Mouse (Mus musculus) liver, adult 2 months (tissue): ENCODE measurements around the gene Mt3. TPM values are rescaled to one million over a fixed set of nuclear protein-coding genes. Genes with fewer than 3 reads are reported as not detected.
"Not testable (repeated sequence)": the region's sequence is repeated elsewhere in the genome, so short reads cannot be mapped to it uniquely, and the experiment has no call there.

ENCODE experiments used
- DNase-seq: peaks from one replicate; pipeline ENCODE4 v3.0.0-alpha.2; 2011; ENCODE audit warnings: low read depth, low spot score; ENCODE audit errors: extremely low read depth
- H3K27ac ChIP-seq: fragments of 200-500 bp; replicated peaks from 2 replicates; pipeline ENCODE4 v1.5.1; 2012; ENCODE audit warnings: low read depth, mild to moderate bottlenecking, control low read depth, inconsistent platforms, low read length; ENCODE audit not compliant: insufficient read depth
- H3K27me3 ChIP-seq: fragments of 200-500 bp; 2 replicates; pipeline ENCODE4 v1.6.1; 2012; ENCODE audit warnings: mild to moderate bottlenecking, moderate library complexity, low read length, inconsistent platforms; ENCODE audit not compliant: control insufficient read depth, insufficient read depth
- H3K36me3 ChIP-seq: fragments of 200-500 bp; 2 replicates; pipeline ENCODE4 v1.6.1; 2012; ENCODE audit warnings: low read length, inconsistent platforms; ENCODE audit not compliant: control insufficient read depth, insufficient read depth
- H3K4me1 ChIP-seq: fragments of 200-500 bp; 2 replicates; pipeline ENCODE4 v1.6.1; 2011; ENCODE audit warnings: low read length; ENCODE audit not compliant: control insufficient read depth, insufficient read depth
- H3K4me3 ChIP-seq: fragments of 200-500 bp; 2 replicates; pipeline ENCODE4 v1.5.1; 2011; ENCODE audit warnings: low read depth, mild to moderate bottlenecking, control low read depth, low read length, moderate library complexity; ENCODE audit not compliant: insufficient read depth
- H3K79me2 ChIP-seq: fragments of 200-500 bp; 2 replicates; pipeline ENCODE4 v1.6.1; 2012; ENCODE audit warnings: inconsistent platforms, mild to moderate bottlenecking, low read length, moderate library complexity; ENCODE audit not compliant: control insufficient read depth, insufficient read depth
- H3K9ac ChIP-seq: fragments of 200-500 bp; 2 replicates; pipeline ENCODE4 v1.6.1; 2012; ENCODE audit warnings: low read depth, mild to moderate bottlenecking, control low read depth, inconsistent platforms, low read length
- CTCF ChIP-seq: fragments of 200-500 bp; IDR thresholded peaks from 2 replicates; pipeline ENCODE4 v1.5.1; 2011; ENCODE audit warnings: low read depth, low read length, control low read depth
- POLR2A ChIP-seq: fragments of 200-500 bp; IDR thresholded peaks from 2 replicates; pipeline ENCODE4 v1.6.1; 2011; ENCODE audit warnings: low read length, control low read depth; ENCODE audit not compliant: insufficient read depth; ENCODE audit errors: extremely low read depth
- WGBS: fragments of 180-500 bp; shearing (Covaris S2); methylation state at CpG from one replicate; pipeline ENCODE4 v1.1.7; 2018; 5-methylcytosine and 5-hydroxymethylcytosine counted together
- polyA plus RNA-seq: library from polyadenylated mRNA; depleted of rRNA; stranded (reverse); fragments of >200 nt; gene quantifications from 2 replicates; pipeline ENCODE4 v1.2.3, GENCODE M21; 2012
- total RNA-seq: library from RNA; depleted of rRNA; stranded (reverse); fragments of >200 nt; gene quantifications from 2 replicates; pipeline ENCODE4 v1.2.3, GENCODE M21; 2014

Mt3 gene
- total and polyA plus RNA-seq, 2 experiments: not detected

DNA sequence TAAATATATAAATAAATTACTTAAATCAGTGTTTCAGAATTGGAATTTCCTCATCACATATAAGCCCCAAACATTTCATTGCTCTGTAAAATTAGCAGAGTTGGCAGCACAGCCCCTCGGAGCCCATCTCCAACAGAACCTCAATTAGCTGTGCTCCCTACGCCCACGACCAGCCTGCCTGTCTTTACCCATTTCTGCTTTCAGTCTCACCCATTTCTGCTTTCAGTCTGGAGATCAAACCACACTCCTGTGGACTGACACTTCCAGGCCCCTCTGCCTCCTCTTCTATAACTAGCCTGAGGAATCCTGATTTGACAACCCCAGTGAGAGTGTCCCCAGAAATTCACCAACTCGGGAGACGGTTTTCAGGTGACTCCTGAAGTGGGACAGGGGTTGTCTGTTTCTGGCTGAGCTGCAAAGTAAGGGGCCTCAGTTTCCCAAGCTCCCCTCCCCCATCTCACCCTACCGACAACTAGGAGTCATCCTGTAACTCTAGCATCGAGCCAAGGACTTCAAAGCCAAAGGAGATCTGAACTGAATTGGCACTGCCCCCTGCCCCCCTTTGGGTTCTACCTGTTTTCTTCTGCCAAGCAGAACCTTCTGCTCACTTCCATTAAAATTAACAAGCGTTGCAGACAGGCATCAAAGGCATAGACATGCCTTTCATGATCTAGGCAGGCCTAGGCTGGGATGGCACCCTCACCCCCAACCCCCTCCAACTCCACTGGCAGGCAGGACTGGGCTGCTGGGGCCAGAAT lies 29.5 kb upstream of the Mt3 start:
- no peak overlapping the region for H3K27ac ChIP-seq
- no peak for DNase-seq
- H3K79me2 ChIP-seq: no peaks in the 10 kb centered on the region
- no peak overlapping the region for H3K9ac ChIP-seq
- WGBS: 62% methylated on average over 8 of the region's 8 CpGs
- no peaks in the 10 kb centered on the region for H3K36me3 ChIP-seq
- 0 out of 2 replicates have a peak, but pooled peaks cover under 1% of the 10 kb centered on the region for H3K27me3 ChIP-seq
- TF ChIP-seq CTCF (no peak), POLR2A (no peak)
- H3K4me3 ChIP-seq: no peak overlapping the region
- no peaks in the 10 kb centered on the region for H3K4me1 ChIP-seq

GRCm38 (mm10) chr8:94127711-94128110 lies 24.7 kb upstream of the Mt3 start:
- Histone ChIP-seq H3K36me3 (no peaks in the 10 kb centered on the region), H3K27ac (no peak overlapping the region), H3K4me3 (no peak overlapping the region), H3K9ac (no peak overlapping the region), H3K27me3 (peaks cover 3% of the 10 kb centered on the region; the same call in 1 of the 2 replicates), H3K79me2 (no peaks in the 10 kb centered on the region), H3K4me1 (no peaks in the 10 kb centered on the region)
- DNase-seq: no peak
- TF ChIP-seq CTCF: no peak
- TF ChIP-seq POLR2A: no peak
- WGBS: 75% methylated on average over 6 of the region's 6 CpGs

- Histone ChIP-seq H3K4me1 (no peaks in the 10 kb centered on the region), H3K9ac (no peak overlapping the region), H3K4me3 (no peak overlapping the region), H3K79me2 (no peaks in the 10 kb centered on the region), H3K27ac (no peak overlapping the region), H3K27me3 (peaks cover 3% of the 10 kb centered on the region; the same call in 1 of the 2 replicates), H3K36me3 (no peaks in the 10 kb centered on the region)
- TF ChIP-seq POLR2A: no peak
- no peak for TF ChIP-seq CTCF
- DNase-seq: no peak
- WGBS: 91% methylated on average over 6 of the region's 6 CpGs
Observed at GRCm38 (mm10) chr8:94129133-94129789, 23.1 kb upstream of the Mt3 start.

- Histone ChIP-seq H3K4me3 (no peak overlapping the region), H3K27me3 (peaks cover 3% of the 10 kb centered on the region; the same call in 1 of the 2 replicates), H3K4me1 (no peaks in the 10 kb centered on the region), H3K79me2 (no peaks in the 10 kb centered on the region), H3K9ac (no peak overlapping the region), H3K36me3 (no peaks in the 10 kb centered on the region), H3K27ac (no peak overlapping the region)
- 94% methylated on average over 4 of the region's 4 CpGs for WGBS
- DNase-seq: no peak
- TF ChIP-seq CTCF (no peak), POLR2A (no peak)
Observed at GRCm38 (mm10) chr8:94130126-94130525, 22.3 kb upstream of the Mt3 start.

DNA sequence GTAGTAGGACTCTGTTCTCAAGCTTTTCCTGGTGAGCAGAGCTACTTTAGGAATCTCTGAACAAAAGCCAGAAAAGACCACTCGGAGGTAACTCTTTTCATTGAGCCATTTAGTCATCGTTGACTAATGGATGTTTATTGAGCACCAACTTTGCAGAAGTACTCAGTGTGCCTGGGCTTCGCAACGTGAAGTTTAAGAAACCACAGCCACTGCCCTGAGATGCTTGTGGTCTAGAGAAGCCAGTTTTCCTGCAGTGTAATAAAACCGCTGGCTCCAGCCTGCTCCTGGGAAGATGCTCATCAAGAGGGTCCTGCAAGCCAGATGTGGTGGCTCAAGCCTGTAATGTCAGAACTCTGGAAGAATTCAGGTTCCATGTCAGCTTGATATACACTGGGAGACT lies 20.3 kb upstream of the Mt3 start:
- peaks cover 3% of the 10 kb centered on the region; the same call in 1 of the 2 replicates for H3K27me3 ChIP-seq
- 78% methylated on average over 5 of the region's 5 CpGs for WGBS

DNA sequence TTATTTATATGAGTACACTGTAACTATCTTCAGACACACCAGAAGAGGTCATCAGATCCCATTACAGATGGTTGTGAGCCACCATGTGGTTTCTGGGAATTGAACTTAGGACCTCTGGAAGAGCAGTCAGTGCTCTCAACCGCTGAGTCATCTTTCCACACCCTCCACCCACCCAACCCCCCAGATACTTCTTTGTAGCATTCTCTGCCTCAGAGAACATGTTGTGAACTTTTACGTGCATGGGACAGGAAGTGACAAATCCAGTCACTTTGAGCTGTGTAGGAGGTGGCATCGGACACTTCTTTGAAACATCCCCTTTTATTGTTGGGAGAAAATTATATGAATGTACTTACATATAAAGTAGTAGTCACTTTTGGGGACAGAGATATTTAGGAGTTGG lies 17.8 kb upstream of the Mt3 start:
- H3K79me2 ChIP-seq, H3K27ac ChIP-seq, DNase-seq, H3K9ac ChIP-seq, H3K4me1 ChIP-seq, H3K27me3 ChIP-seq, H3K4me3 ChIP-seq, H3K36me3 ChIP-seq: not testable (repeated sequence)
- WGBS: 59% methylated on average over 3 of the region's 3 CpGs

More for the DNA sequence above, 20.3 kb upstream of the Mt3 start:
- H3K27ac ChIP-seq: no peak overlapping the region
- no peak overlapping the region for H3K9ac ChIP-seq
- H3K36me3 ChIP-seq: no peaks in the 10 kb centered on the region
- no peak for DNase-seq
- H3K4me1 ChIP-seq: no peaks in the 10 kb centered on the region
- TF ChIP-seq CTCF: no peak
- no peaks in the 10 kb centered on the region for H3K79me2 ChIP-seq
- no peak overlapping the region for H3K4me3 ChIP-seq
